Mouse (Mus musculus) skeletal muscle tissue, postnatal 0 days (tissue): ENCODE measurements around the gene Wwox. TPM values are rescaled to one million over a fixed set of nuclear protein-coding genes. Genes with fewer than 3 reads are reported as not detected.

Source experiments
- polyA plus RNA-seq: library from polyadenylated mRNA; unstranded; fragments of >200 nt; fragmentation: Nextera tagmentation; extraction: Ambion mirVana; gene quantifications from 2 replicates; pipeline ENCODE4 v1.2.1, GENCODE M21; 2015

The Wwox gene
- polyA plus RNA-seq: 7.0 and 7.2 TPM in 2 replicates

GRCm38 (mm10) chr8:114439334-114440204 is at the start of gene Wwox:
Gene Wwox, plus strand, starts transcription at chr8:114439655.

GRCm38 (mm10) chr8:114417786-114418185 is 21.7 kb upstream of the Wwox start, which contains the start of gene Clec3a:
Gene Clec3a, plus strand, starts transcription at chr8:114418086.

Other genes starting within 250 kb of the Wwox start
- 0.63 and 0.74 TPM in 2 replicates for gene Vat1l, start 234.0 kb upstream of the Wwox start, polyA plus RNA-seq
- gene Clec3a, start 21.6 kb upstream of the Wwox start, polyA plus RNA-seq: 0.36 and 0.96 TPM in 2 replicates